Comparison of ENCODE assay signal across 7 mouse cellular contexts in genomic region chrX:74269736-74270061, GRCm38 (mm10). TPM values are rescaled to one million over a fixed set of nuclear protein-coding genes. Genes with fewer than 3 reads are reported as not detected.
DNase-seq lines count a peak whose midpoint lies in the region; ATAC-seq and TF ChIP-seq lines count a peak whose summit lies in the region.

No protein-coding gene starts in this region.

- peak overlapping the region; percentile 57 for H3K4me2 ChIP-seq in forebrain, embryonic 14.5 days (ENCODE audit: low read length)
- peak overlapping the region; percentile 75 for H3K4me2 ChIP-seq in liver, embryonic 14.5 days (ENCODE audit: low read depth)
- H3K4me2 ChIP-seq in stomach, embryonic 16.5 days (ENCODE audit: low read depth, low read length) = peak overlapping the region; percentile 57

- H3K4me1 ChIP-seq in thymus, adult 2 months (replicated peaks; ENCODE audit: control insufficient read depth, insufficient read depth, low read length) = peaks cover 3% of the 10 kb centered on the region; the same call in 1 of the 2 replicates
- no peaks in the 10 kb centered on the region for H3K4me1 ChIP-seq in forebrain, embryonic 14.5 days (ENCODE audit: control insufficient read depth, insufficient read depth, low read length)
- peaks cover 3 to 7% of the 10 kb centered on the region in 2 experiments; a peak in 3 of 4 replicates for H3K4me1 ChIP-seq in liver, embryonic 14.5 days (replicated peaks; ENCODE audit: control insufficient read depth in 2 of 2, insufficient read depth in 2 of 2, low read length in 1 of 2)
- no peaks in the 10 kb centered on the region for H3K4me1 ChIP-seq in stomach, embryonic 16.5 days (ENCODE audit: control insufficient read depth, insufficient read depth, low read length)

- H3K27me3 ChIP-seq in thymus, adult 2 months (ENCODE audit: control insufficient read depth, insufficient read depth, low read length) = no peaks in the 10 kb centered on the region
- no peaks in the 10 kb centered on the region for H3K27me3 ChIP-seq in forebrain, embryonic 14.5 days (replicated peaks; ENCODE audit: control insufficient read depth, insufficient read depth, low read length)
- no peaks in the 10 kb centered on the region for H3K27me3 ChIP-seq in liver, embryonic 14.5 days (ENCODE audit: control insufficient read depth, insufficient read depth, low read length)
- H3K27me3 ChIP-seq in stomach, embryonic 16.5 days (ENCODE audit: control insufficient read depth, insufficient read depth, low read length) = no peaks in the 10 kb centered on the region

- no peak for TF ChIP-seq EP300 in liver, embryonic 14.5 days (IDR thresholded peaks at IDR 0.05; ENCODE audit: low read depth)

- peak; percentile 30; the same call in 1 of the 2 replicates for ATAC-seq in forebrain, embryonic 14.5 days
- 0 out of 2 replicates have a peak, but pooled peaks have one; percentile 2 for ATAC-seq in liver, embryonic 14.5 days (ENCODE audit: insufficient read depth)
- ATAC-seq in stomach, embryonic 16.5 days (ENCODE audit: insufficient read depth, low FRiP score) = peak; percentile 57; the same call in 1 of the 2 replicates

- no peak for TF ChIP-seq CTCF in thymus, adult 2 months (IDR thresholded peaks at IDR 0.05; ENCODE audit: borderline replicate concordance, control insufficient read depth, extremely low read depth, insufficient read depth, low read length, poor library complexity)
- no peak for TF ChIP-seq CTCF in liver, embryonic 14.5 days (IDR thresholded peaks at IDR 0.05; ENCODE audit: low read depth)

- peak overlapping the region; percentile 64 for H3K9ac ChIP-seq in forebrain, embryonic 14.5 days (ENCODE audit: low read length)
- peak overlapping the region; percentile 71 for H3K9ac ChIP-seq in liver, embryonic 14.5 days (replicated peaks)
- peak overlapping the region; percentile 70 for H3K9ac ChIP-seq in stomach, embryonic 16.5 days (ENCODE audit: low read length)

- H3K36me3 ChIP-seq in thymus, adult 2 months (ENCODE audit: control insufficient read depth, insufficient read depth, low read length) = peaks cover 4% of the 10 kb centered on the region
- H3K36me3 ChIP-seq in forebrain, embryonic 14.5 days (ENCODE audit: control insufficient read depth, insufficient read depth, low read length) = peaks cover 8% of the 10 kb centered on the region; the same call in 1 of the 2 replicates
- H3K36me3 ChIP-seq in liver, embryonic 14.5 days (replicated peaks; ENCODE audit: control insufficient read depth, insufficient read depth, low read depth) = peaks cover 10% of the 10 kb centered on the region; the same call in 1 of the 2 replicates
- H3K36me3 ChIP-seq in stomach, embryonic 16.5 days (ENCODE audit: control insufficient read depth, insufficient read depth, low read length) = no peaks in the 10 kb centered on the region

- TF ChIP-seq POLR2A in thymus, adult 2 months (IDR thresholded peaks at IDR 0.05; ENCODE audit: control insufficient read depth, extremely low read depth, insufficient read depth, low read length, poor library complexity) = no peak

- no peak for DNase-seq in thymus, adult 2 months
- DNase-seq in thymus, postnatal 10 days (ENCODE audit: low spot score in 2 of 2) = no peak
- DNase-seq in forebrain, embryonic 14.5 days (ENCODE audit: low spot score) = no peak
- DNase-seq in liver, embryonic 14.5 days (ENCODE audit: low read depth in 3 of 3, low spot score in 3 of 3) = no peak
- no peak for DNase-seq in MN1 (ENCODE audit: low spot score)
- DNase-seq in adrenal gland, postnatal 25 days = no peak

- H3K9me3 ChIP-seq in forebrain, embryonic 14.5 days (replicated peaks; ENCODE audit: control insufficient read depth, low read length) = no peaks in the 10 kb centered on the region
- H3K9me3 ChIP-seq in liver, embryonic 14.5 days (ENCODE audit: control insufficient read depth, low read length) = no peaks in the 10 kb centered on the region
- H3K9me3 ChIP-seq in stomach, embryonic 16.5 days (replicated peaks; ENCODE audit: control insufficient read depth, low read length) = no peaks in the 10 kb centered on the region

- peak overlapping the region; percentile 83 for H3K27ac ChIP-seq in thymus, adult 2 months (ENCODE audit: control insufficient read depth, insufficient read depth, low read length)
- H3K27ac ChIP-seq in forebrain, embryonic 14.5 days (ENCODE audit: low read depth, low read length) = peak overlapping the region; percentile 94
- peak overlapping the region; percentile 89 for H3K27ac ChIP-seq in liver, embryonic 14.5 days
- peak overlapping the region; percentile 98 for H3K27ac ChIP-seq in stomach, embryonic 16.5 days (ENCODE audit: low read length)

- 31% methylated on average over 3 of the region's 3 CpGs for WGBS in thymus, adult 2 months
- 43% methylated on average over 3 of the region's 3 CpGs for WGBS in forebrain, embryonic 14.5 days
- 31% methylated on average over 3 of the region's 3 CpGs for WGBS in liver, embryonic 14.5 days (ENCODE audit: insufficient replicate concordance)
- WGBS in stomach, embryonic 16.5 days = 16% methylated on average over 3 of the region's 3 CpGs

- H3K4me3 ChIP-seq in thymus, adult 2 months (ENCODE audit: control insufficient read depth, insufficient read depth, low read length) = peak overlapping the region; percentile 55
- peak overlapping the region; percentile 50 for H3K4me3 ChIP-seq in forebrain, embryonic 14.5 days (ENCODE audit: low read depth, low read length)
- H3K4me3 ChIP-seq in liver, embryonic 14.5 days (ENCODE audit: insufficient read depth in 1 of 2, low read depth in 2 of 2, low read length in 2 of 2) = peak overlapping the region; percentile 72 to 99
- H3K4me3 ChIP-seq in stomach, embryonic 16.5 days (replicated peaks; ENCODE audit: low read length) = peak overlapping the region; percentile 50

RNA-seq across cellular contexts. Expression of gene Rpl10, which starts 0.9 kb away (rescaled TPM):
- polyA plus RNA-seq in thymus, adult 2 months (2012; rRNA removed) = 1,443 and 1,552 TPM in 2 replicates
- 528 and 677 TPM in 2 replicates for polyA plus RNA-seq in forebrain, embryonic 14.5 days (2014; fragmentation: Nextera tagmentation; extraction: Ambion mirVana)
- polyA plus RNA-seq in liver, embryonic 14.5 days (2012; rRNA removed) = 942 and 1,216 TPM in 2 replicates
- 522 and 532 TPM in 2 replicates for polyA plus RNA-seq in liver, embryonic 14.5 days (2014; fragmentation: Nextera tagmentation; extraction: Ambion mirVana)
- polyA plus RNA-seq in stomach, embryonic 16.5 days (2015; fragmentation: Nextera tagmentation; extraction: Ambion mirVana) = 666 and 804 TPM in 2 replicates
- 164 and 380 TPM in 2 replicates for total RNA-seq in adrenal gland, postnatal 25 days (2021)

RNA-seq across cellular contexts. Expression of gene Taz, which starts 12.0 kb away (rescaled TPM):
- 94.6 and 111 TPM in 2 replicates for polyA plus RNA-seq in thymus, adult 2 months (2012; rRNA removed)
- 60.2 and 65.0 TPM in 2 replicates for polyA plus RNA-seq in forebrain, embryonic 14.5 days (2014; fragmentation: Nextera tagmentation; extraction: Ambion mirVana)
- 16.1 and 18.7 TPM in 2 replicates for polyA plus RNA-seq in liver, embryonic 14.5 days (2012; rRNA removed)
- polyA plus RNA-seq in liver, embryonic 14.5 days (2014; fragmentation: Nextera tagmentation; extraction: Ambion mirVana) = 18.7 and 21.6 TPM in 2 replicates
- polyA plus RNA-seq in stomach, embryonic 16.5 days (2015; fragmentation: Nextera tagmentation; extraction: Ambion mirVana) = 79.1 and 81.0 TPM in 2 replicates
- total RNA-seq in adrenal gland, postnatal 25 days (2021) = 75.4 and 94.9 TPM in 2 replicates

RNA-seq across cellular contexts. Expression of gene Dnase1l1, which starts 12.4 kb away (rescaled TPM):
- 10.3 and 15.0 TPM in 2 replicates for polyA plus RNA-seq in thymus, adult 2 months (2012; rRNA removed)
- 2.9 and 3.1 TPM in 2 replicates for polyA plus RNA-seq in forebrain, embryonic 14.5 days (2014; fragmentation: Nextera tagmentation; extraction: Ambion mirVana)
- 19.5 and 22.6 TPM in 2 replicates for polyA plus RNA-seq in liver, embryonic 14.5 days (2012; rRNA removed)
- 20.9 and 23.8 TPM in 2 replicates for polyA plus RNA-seq in liver, embryonic 14.5 days (2014; fragmentation: Nextera tagmentation; extraction: Ambion mirVana)
- 14.8 and 18.7 TPM in 2 replicates for polyA plus RNA-seq in stomach, embryonic 16.5 days (2015; fragmentation: Nextera tagmentation; extraction: Ambion mirVana)
- total RNA-seq in adrenal gland, postnatal 25 days (2021) = 17.8 and 20.3 TPM in 2 replicates

RNA-seq across cellular contexts. Expression of gene Emd, which starts 15.2 kb away (rescaled TPM):
- polyA plus RNA-seq in thymus, adult 2 months (2012; rRNA removed) = 97.7 and 111 TPM in 2 replicates
- polyA plus RNA-seq in forebrain, embryonic 14.5 days (2014; fragmentation: Nextera tagmentation; extraction: Ambion mirVana) = 26.1 and 37.9 TPM in 2 replicates
- polyA plus RNA-seq in liver, embryonic 14.5 days (2012; rRNA removed) = 27.3 and 43.6 TPM in 2 replicates
- polyA plus RNA-seq in liver, embryonic 14.5 days (2014; fragmentation: Nextera tagmentation; extraction: Ambion mirVana) = 9.4 and 11.1 TPM in 2 replicates
- 22.5 and 26.8 TPM in 2 replicates for polyA plus RNA-seq in stomach, embryonic 16.5 days (2015; fragmentation: Nextera tagmentation; extraction: Ambion mirVana)
- total RNA-seq in adrenal gland, postnatal 25 days (2021) = 38.8 and 53.8 TPM in 2 replicates

RNA-seq across cellular contexts. Expression of gene Flna, which starts 20.1 kb away (rescaled TPM):
- polyA plus RNA-seq in thymus, adult 2 months (2012; rRNA removed) = 476 and 498 TPM in 2 replicates
- polyA plus RNA-seq in forebrain, embryonic 14.5 days (2014; fragmentation: Nextera tagmentation; extraction: Ambion mirVana) = 88.1 and 103 TPM in 2 replicates
- 56.3 and 69.6 TPM in 2 replicates for polyA plus RNA-seq in liver, embryonic 14.5 days (2012; rRNA removed)
- polyA plus RNA-seq in liver, embryonic 14.5 days (2014; fragmentation: Nextera tagmentation; extraction: Ambion mirVana) = 36.6 and 39.2 TPM in 2 replicates
- polyA plus RNA-seq in stomach, embryonic 16.5 days (2015; fragmentation: Nextera tagmentation; extraction: Ambion mirVana) = 498 and 560 TPM in 2 replicates
- 138 and 183 TPM in 2 replicates for total RNA-seq in adrenal gland, postnatal 25 days (2021)

Comparison
In these comparisons a context has a peak if more than half of its experiments do, and no peak if none do; other contexts are left out.
1. ATAC-seq: peak in every context shown above with its lines; median percentile 57 in stomach, embryonic 16.5 days; 30 in forebrain, embryonic 14.5 days; 2 in liver, embryonic 14.5 days.